Mouse (Mus musculus): ENCODE results near the gene Gtf2a2.

Gtf2a2 gene

DNA sequence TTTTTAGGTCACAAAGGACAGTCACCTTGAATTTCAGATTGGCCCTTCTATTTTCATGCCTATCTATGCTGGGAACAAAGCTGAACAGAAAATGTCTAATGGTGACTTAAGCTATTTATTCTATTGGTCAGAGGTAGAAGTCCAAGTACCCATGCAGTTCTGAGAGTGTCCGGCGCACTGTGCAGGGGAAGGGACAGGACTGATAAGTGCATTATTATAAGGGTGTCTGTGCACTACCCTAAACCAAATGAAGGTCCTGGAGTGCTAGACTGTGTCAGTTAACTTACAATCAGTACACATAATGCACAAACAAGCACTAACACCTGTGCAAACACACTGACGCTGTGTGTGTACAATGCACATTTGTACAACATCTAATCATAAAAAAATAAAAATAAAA lies 55.1 kb downstream of the Gtf2a2 start:
- no peak for DNase-seq (ENCODE audit: low spot score)

DNA sequence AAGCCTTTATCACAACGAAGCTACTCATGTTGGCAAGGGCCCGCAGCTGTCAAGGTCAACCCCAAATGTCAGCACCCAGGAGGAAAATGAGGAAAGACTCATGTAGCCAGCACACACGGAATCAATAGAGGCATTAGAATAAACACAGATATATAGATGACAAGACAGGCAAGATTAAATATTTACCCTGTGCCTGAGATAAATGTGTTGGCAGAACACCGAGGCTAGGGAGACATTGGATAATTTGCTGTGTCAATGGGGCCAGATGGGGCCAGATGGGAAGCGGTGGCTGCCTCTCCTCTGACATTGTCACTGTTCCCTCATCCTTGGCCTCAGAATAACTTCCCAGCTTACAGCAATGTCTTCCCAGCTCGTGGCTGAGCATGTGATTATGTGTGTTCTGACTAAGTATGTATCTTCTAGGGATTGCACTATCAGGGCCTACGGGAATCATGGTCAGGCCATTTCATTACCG lies 57.6 kb downstream of the Gtf2a2 start:
- DNase-seq (ENCODE audit: low spot score): no peak

DNA sequence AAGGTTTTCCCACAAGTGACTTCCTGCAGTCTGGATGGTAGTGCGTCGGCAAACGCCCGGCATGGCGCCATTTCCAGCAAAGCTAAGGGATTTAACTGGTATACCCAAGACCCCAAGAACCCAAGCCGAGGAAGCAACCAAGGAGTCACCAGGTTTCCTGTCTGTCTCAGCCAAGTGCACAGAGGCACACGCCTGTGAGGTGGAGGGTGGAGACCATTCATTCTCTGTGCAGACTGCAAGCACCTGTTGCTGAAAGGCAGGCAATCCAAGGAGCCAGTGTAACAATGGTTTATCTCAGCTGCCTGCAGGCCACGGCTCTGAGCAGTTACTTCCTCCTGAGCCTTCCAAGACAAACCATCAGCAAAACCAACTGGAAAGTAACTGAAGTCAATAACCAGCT lies 60.0 kb downstream of the Gtf2a2 start:
- DNase-seq (ENCODE audit: low spot score): no peak

Measured in ovary, postnatal 10 days (tissue).